Mouse (Mus musculus) embryonic facial prominence, embryonic 12.5 days (tissue): ENCODE measurements around the gene Crlf1. TPM values are rescaled to one million over a fixed set of nuclear protein-coding genes. Genes with fewer than 3 reads are reported as not detected.
A peak's percentile ranks its signal among the peaks of the same experiment; 100 is the strongest.

Experiments
- ATAC-seq: fragments of 200-750 bp; cut with Nextera tagmentation; 2 replicates; pipeline ENCODE4 v1.8.0; 2017; ENCODE audit not compliant: insufficient number of reproducible peaks, insufficient read depth, low FRiP score, low TSS enrichment
- H3K27ac ChIP-seq: fragments of 300-500 bp; sonication (generic); 2 replicates; pipeline ENCODE4 v1.5.1; 2016; ENCODE audit warnings: mild to moderate bottlenecking
- H3K27me3 ChIP-seq: fragments of 300-500 bp; sonication (generic); 2 replicates; pipeline ENCODE4 v1.6.1; 2016; ENCODE audit warnings: mild to moderate bottlenecking, moderate library complexity
- H3K36me3 ChIP-seq: fragments of 300-500 bp; sonication (generic); 2 replicates; pipeline ENCODE4 v1.6.1; 2016; ENCODE audit warnings: mild to moderate bottlenecking
- H3K4me1 ChIP-seq: fragments of 300-500 bp; sonication (generic); 2 replicates; pipeline ENCODE4 v1.6.1; 2016
- H3K4me2 ChIP-seq: fragments of 300-500 bp; sonication (generic); replicated peaks from 2 replicates; pipeline ENCODE4 v1.6.1; 2016; ENCODE audit warnings: mild to moderate bottlenecking, moderate library complexity
- H3K4me3 ChIP-seq: fragments of 300-500 bp; sonication (generic); 2 replicates; pipeline ENCODE4 v1.5.1; 2016; ENCODE audit warnings: mild to moderate bottlenecking
- H3K9ac ChIP-seq: fragments of 300-500 bp; sonication (generic); 2 replicates; pipeline ENCODE4 v1.6.1; 2016; ENCODE audit warnings: mild to moderate bottlenecking, moderate library complexity
- H3K9me3 ChIP-seq: fragments of 300-500 bp; sonication (generic); 2 replicates; pipeline ENCODE4 v1.6.1; 2016; ENCODE audit warnings: mild to moderate bottlenecking, moderate library complexity
- WGBS: fragments of 180-500 bp; shearing (Covaris S2); methylation state at CpG from one replicate; pipeline ENCODE4 v1.1.7; 2016; 5-methylcytosine and 5-hydroxymethylcytosine counted together
- polyA plus RNA-seq: library from polyadenylated mRNA; unstranded; fragments of >200 nt; fragmentation: Nextera tagmentation; extraction: Ambion mirVana; gene quantifications from 2 replicates; pipeline ENCODE4 v1.2.1, GENCODE M21; 2016

Crlf1 gene
- polyA plus RNA-seq, 1 experiment from 2014 or later: 74.4 TPM

GRCm38 (mm10) chr8:70489576-70489975, 3.4 kb upstream of the Crlf1 start:
- Histone ChIP-seq H3K9ac (peak overlapping the region; percentile 36; the same call in 1 of the 2 replicates), H3K9me3 (no peaks in the 10 kb centered on the region), H3K4me3 (peak overlapping the region; percentile 30), H3K36me3 (no peaks in the 10 kb centered on the region), H3K27ac (peak overlapping the region; percentile 31; the same call in 1 of the 2 replicates), H3K4me1 (peaks cover 79% of the 10 kb centered on the region), H3K27me3 (peaks cover 92% of the 10 kb centered on the region), H3K4me2 (peak overlapping the region; percentile 72)
- ATAC-seq: no peak
- under 1% methylated on average over 23 of the region's 41 CpGs for WGBS

DNA sequence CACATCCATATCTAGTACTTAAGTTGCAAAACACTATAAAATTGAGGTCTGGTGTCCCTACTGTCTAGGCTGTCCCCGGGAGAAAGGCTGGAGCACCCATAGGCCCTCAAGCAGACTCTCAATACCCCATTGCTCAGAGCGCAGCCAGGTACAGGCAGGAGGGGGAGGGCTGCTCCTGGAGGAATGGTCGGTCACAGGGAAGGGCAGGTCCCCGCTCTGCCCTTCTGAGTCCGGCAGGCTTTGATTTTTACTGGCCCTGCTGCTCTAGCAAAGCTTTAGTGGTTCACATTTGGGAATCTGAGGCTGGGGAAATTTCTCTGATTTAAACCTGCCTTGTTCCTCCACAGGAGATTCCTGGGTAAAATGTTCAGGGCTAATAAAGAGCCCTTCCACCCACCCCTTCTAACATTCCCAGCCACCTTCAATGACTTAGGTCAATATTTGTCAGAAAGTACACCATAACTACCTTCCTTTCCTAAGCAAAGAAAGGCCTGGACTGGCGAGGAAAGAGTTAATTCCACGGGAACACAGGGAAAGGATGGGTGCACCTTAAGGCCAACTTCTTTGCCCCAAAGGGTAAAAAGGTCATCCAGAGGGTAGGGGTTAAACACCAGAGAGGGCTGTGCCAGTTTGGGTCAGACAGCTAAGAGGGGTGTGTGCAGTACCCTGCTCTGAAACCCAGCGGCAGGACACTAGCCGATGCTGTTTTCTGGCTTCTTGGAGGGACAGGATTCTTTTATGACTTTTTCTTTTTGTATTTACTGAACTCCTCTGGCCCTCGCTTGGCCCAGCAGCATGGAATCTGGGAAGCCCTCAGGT, 2.7 kb upstream of the Crlf1 start:
- peak overlapping the region; percentile 63 for H3K27ac ChIP-seq
- H3K9ac ChIP-seq: peak overlapping the region; percentile 20; the same call in 1 of the 2 replicates
- H3K4me1 ChIP-seq: peaks cover 85% of the 10 kb centered on the region
- 0 out of 2 replicates have a peak overlapping the region, but pooled peaks have one; percentile 10 for H3K4me3 ChIP-seq
- peaks cover 96% of the 10 kb centered on the region for H3K27me3 ChIP-seq
- H3K4me2 ChIP-seq: peak overlapping the region; percentile 86; the same call in 1 of the 2 replicates
- WGBS: 10% methylated on average over 10 of the region's 10 CpGs
- ATAC-seq: no peak
- H3K9me3 ChIP-seq: no peaks in the 10 kb centered on the region
- H3K36me3 ChIP-seq: no peaks in the 10 kb centered on the region

DNA sequence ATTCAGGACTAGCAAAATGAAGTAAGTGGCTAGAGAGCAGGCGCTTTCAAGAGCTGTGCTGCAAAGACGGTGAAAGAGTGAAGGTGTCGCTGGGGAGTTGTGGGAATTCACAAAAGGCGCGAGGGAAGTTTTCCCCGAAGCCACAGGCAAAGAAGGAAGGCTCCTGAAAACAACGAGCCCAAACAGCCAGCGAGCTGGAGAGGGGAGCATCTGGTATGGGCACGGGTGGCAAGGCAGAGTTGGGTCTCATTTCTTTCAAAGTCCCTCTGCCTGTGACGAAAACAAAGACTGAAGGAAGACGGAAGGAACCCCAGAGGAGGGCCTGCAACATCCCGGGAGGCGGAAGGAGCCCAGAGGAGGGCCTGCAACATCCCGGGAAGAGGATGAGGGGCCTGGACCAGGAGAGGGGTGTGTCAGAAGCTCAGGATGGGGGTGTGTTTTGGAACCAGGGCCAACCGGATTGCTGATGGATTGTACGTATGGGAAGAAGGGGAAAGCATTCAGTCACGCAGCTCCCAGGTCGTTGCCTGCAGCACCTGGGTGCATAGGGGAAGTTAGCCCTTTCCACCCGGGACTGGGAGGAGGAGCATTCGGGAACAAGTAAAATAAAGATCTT, 2.0 kb upstream of the Crlf1 start:
- ATAC-seq: no peak
- Histone ChIP-seq H3K9ac (peak overlapping the region; percentile 28), H3K36me3 (no peaks in the 10 kb centered on the region), H3K27me3 (peaks cover 96% of the 10 kb centered on the region), H3K4me3 (0 out of 2 replicates have a peak overlapping the region, but pooled peaks have one; percentile 10), H3K27ac (peak overlapping the region; percentile 63), H3K4me2 (peak overlapping the region; percentile 86; the same call in 1 of the 2 replicates), H3K9me3 (no peaks in the 10 kb centered on the region), H3K4me1 (peaks cover 91% of the 10 kb centered on the region)
- 2% methylated on average over 20 of the region's 20 CpGs for WGBS

GRCm38 (mm10) chr8:70493692-70494415, 896 bp downstream of the Crlf1 start:
- WGBS: 1% methylated on average over 47 of the region's 47 CpGs
- Histone ChIP-seq H3K27ac (peak overlapping the region; percentile 36; the same call in 1 of the 2 replicates), H3K27me3 (peaks cover 93% of the 10 kb centered on the region), H3K9ac (peak overlapping the region; percentile 73), H3K4me3 (peak overlapping the region; percentile 57), H3K4me2 (peak overlapping the region; percentile 86), H3K4me1 (peaks cover 72% of the 10 kb centered on the region), H3K36me3 (no peaks in the 10 kb centered on the region), H3K9me3 (no peaks in the 10 kb centered on the region)
- ATAC-seq: no peak

GRCm38 (mm10) chr8:70494416-70494945, 1.5 kb downstream of the Crlf1 start:
- peak overlapping the region; percentile 57 for H3K4me3 ChIP-seq
- no peak for ATAC-seq
- H3K27ac ChIP-seq: 0 out of 2 replicates have a peak overlapping the region, but pooled peaks have one; percentile 36
- peaks cover 91% of the 10 kb centered on the region for H3K27me3 ChIP-seq
- peak overlapping the region; percentile 86 for H3K4me2 ChIP-seq
- H3K36me3 ChIP-seq: no peaks in the 10 kb centered on the region
- H3K9me3 ChIP-seq: no peaks in the 10 kb centered on the region
- H3K9ac ChIP-seq: peak overlapping the region; percentile 73; the same call in 1 of the 2 replicates
- WGBS: 1% methylated on average over 28 of the region's 28 CpGs
- peaks cover 72% of the 10 kb centered on the region for H3K4me1 ChIP-seq

DNA sequence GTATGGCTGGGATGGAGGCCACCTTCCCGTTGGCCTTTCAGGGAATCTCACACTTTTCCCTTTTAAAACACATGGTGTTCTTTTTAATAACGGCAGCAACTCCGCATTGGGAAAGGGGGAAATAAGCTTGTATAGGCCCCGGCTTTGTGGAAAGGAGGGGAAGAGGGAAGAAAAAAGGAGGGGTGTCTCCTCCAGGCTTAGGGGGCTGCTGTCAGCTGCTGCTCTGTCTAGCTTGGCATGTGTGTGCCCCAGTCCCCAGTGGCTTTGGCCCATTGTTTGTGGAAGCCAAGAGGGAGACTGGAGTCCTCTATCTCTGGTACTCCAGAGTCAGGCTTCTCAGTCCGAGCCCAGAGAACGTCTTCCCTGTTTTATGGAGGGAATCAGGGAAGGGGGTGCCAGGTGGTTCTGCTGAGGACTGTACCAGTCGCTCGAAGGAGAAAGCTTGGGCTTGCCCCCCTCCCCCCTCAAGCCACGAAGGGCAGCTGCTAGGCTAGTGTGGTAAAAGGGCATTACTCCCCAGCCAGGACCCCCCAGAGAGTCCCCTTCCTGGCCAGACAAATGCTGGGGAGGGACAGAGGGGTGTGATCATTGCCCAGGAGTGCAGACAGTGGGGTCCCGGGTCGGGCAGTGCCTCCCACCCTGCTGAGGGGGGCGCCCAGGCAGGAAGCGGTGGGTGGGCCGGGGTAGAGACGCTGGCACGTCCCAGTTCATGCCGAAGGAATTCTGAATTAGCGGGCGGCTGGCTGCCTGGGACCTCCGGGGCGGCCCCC, 2.2 kb downstream of the Crlf1 start:
- 3% methylated on average over 21 of the region's 21 CpGs for WGBS
- no peak for ATAC-seq
- Histone ChIP-seq H3K27me3 (peaks cover 91% of the 10 kb centered on the region), H3K4me1 (peaks cover 72% of the 10 kb centered on the region), H3K4me3 (peak overlapping the region; percentile 57), H3K27ac (no peak overlapping the region), H3K4me2 (peak overlapping the region; percentile 86), H3K36me3 (no peaks in the 10 kb centered on the region), H3K9ac (peak overlapping the region; percentile 51), H3K9me3 (no peaks in the 10 kb centered on the region)

GRCm38 (mm10) chr8:70495771-70496062, 2.8 kb downstream of the Crlf1 start:
- Histone ChIP-seq H3K4me3 (peak overlapping the region; percentile 57), H3K9me3 (no peaks in the 10 kb centered on the region), H3K27ac (no peak overlapping the region), H3K4me2 (peak overlapping the region; percentile 86), H3K4me1 (peaks cover 72% of the 10 kb centered on the region), H3K27me3 (peaks cover 91% of the 10 kb centered on the region), H3K36me3 (no peaks in the 10 kb centered on the region), H3K9ac (peak overlapping the region; percentile 51)
- ATAC-seq: no peak
- WGBS: 9% methylated on average over 12 of the region's 12 CpGs

- H3K4me2 ChIP-seq: peak overlapping the region; percentile 35; the same call in 1 of the 2 replicates
These were observed 7.7 kb downstream of the Crlf1 start for GRCm38 (mm10) chr8:70500386-70501301.

GRCm38 (mm10) chr8:70501820-70502529, 9.0 kb downstream of the Crlf1 start:
- no peak overlapping the region for H3K9ac ChIP-seq
- H3K27me3 ChIP-seq: peaks cover 52% of the 10 kb centered on the region
- H3K4me2 ChIP-seq: no peak overlapping the region
- no peak for ATAC-seq
- H3K9me3 ChIP-seq: no peaks in the 10 kb centered on the region
- H3K27ac ChIP-seq: no peak overlapping the region
- H3K36me3 ChIP-seq: 0 out of 2 replicates have a peak, but pooled peaks cover 6% of the 10 kb centered on the region
- WGBS: 16% methylated on average over 23 of the region's 23 CpGs
- H3K4me3 ChIP-seq: no peak overlapping the region
- peaks cover 63% of the 10 kb centered on the region for H3K4me1 ChIP-seq

More at GRCm38 (mm10) chr8:70500386-70501301, 7.7 kb downstream of the Crlf1 start:
- Histone ChIP-seq H3K4me3 (peak overlapping the region; percentile 17; the same call in 1 of the 2 replicates), H3K36me3 (0 out of 2 replicates have a peak, but pooled peaks cover 4% of the 10 kb centered on the region), H3K4me1 (peaks cover 63% of the 10 kb centered on the region), H3K27ac (no peak overlapping the region), H3K9me3 (no peaks in the 10 kb centered on the region), H3K27me3 (peaks cover 65% of the 10 kb centered on the region), H3K9ac (no peak overlapping the region)
- WGBS: 11% methylated on average over 39 of the region's 39 CpGs
- no peak for ATAC-seq
